Mouse (Mus musculus) hindbrain, embryonic 15.5 days (tissue): ENCODE measurements at regions not wholly inside any gene's neighbourhood (a gene's known extent, or its start where the extent isn't known, plus 50 kb on each side); places are given as distances from the start of the nearest gene placed in this dataset.

ENCODE experiments used
- ATAC-seq: fragments of 200-750 bp; cut with Nextera tagmentation; 2 replicates; pipeline ENCODE4 v1.8.0; 2017; ENCODE audit warnings: low read depth, moderate number of reproducible peaks, moderate TSS enrichment; ENCODE audit not compliant: low FRiP score
- H3K27ac ChIP-seq: fragments of 300-500 bp; sonication (generic); replicated peaks from 2 replicates; pipeline ENCODE4 v1.5.1; 2015; ENCODE audit warnings: mild to moderate bottlenecking, inconsistent platforms
- H3K27me3 ChIP-seq: fragments of 300-500 bp; sonication (generic); 2 replicates; pipeline ENCODE4 v1.6.1; 2015; ENCODE audit warnings: control low read depth, inconsistent platforms
- H3K36me3 ChIP-seq: fragments of 300-500 bp; sonication (generic); 2 replicates; pipeline ENCODE4 v1.6.1; 2015; ENCODE audit warnings: control low read depth, inconsistent platforms
- H3K4me1 ChIP-seq: fragments of 300-500 bp; sonication (generic); replicated peaks from 2 replicates; pipeline ENCODE4 v1.6.1; 2015; ENCODE audit warnings: control low read depth, inconsistent platforms
- H3K4me2 ChIP-seq: fragments of 300-500 bp; sonication (generic); 2 replicates; pipeline ENCODE4 v1.6.1; 2015; ENCODE audit warnings: moderate library complexity, mild to moderate bottlenecking, inconsistent platforms
- H3K4me3 ChIP-seq: fragments of 300-500 bp; sonication (generic); 2 replicates; pipeline ENCODE4 v1.5.1; 2015; ENCODE audit warnings: mild to moderate bottlenecking, inconsistent platforms
- H3K9ac ChIP-seq: fragments of 300-500 bp; sonication (generic); 2 replicates; pipeline ENCODE4 v1.6.1; 2015; ENCODE audit warnings: inconsistent platforms
- H3K9me3 ChIP-seq: fragments of 300-500 bp; sonication (generic); 2 replicates; pipeline ENCODE4 v1.6.1; 2016; ENCODE audit warnings: control low read depth, inconsistent platforms
- WGBS: fragments of 180-500 bp; shearing (Covaris S2); methylation state at CpG from one replicate; pipeline ENCODE4 v1.1.7; 2015; 5-methylcytosine and 5-hydroxymethylcytosine counted together

- 17% methylated on average over 5 of the region's 5 CpGs for WGBS
- no peaks in the 10 kb centered on the region for H3K27me3 ChIP-seq
- ATAC-seq: no peak
- H3K36me3 ChIP-seq: no peaks in the 10 kb centered on the region
- H3K9me3 ChIP-seq: no peaks in the 10 kb centered on the region
- H3K4me2 ChIP-seq: no peak overlapping the region
- H3K4me3 ChIP-seq: no peak overlapping the region
- no peaks in the 10 kb centered on the region for H3K4me1 ChIP-seq
- no peak overlapping the region for H3K9ac ChIP-seq
- H3K27ac ChIP-seq: no peak overlapping the region
Observed at GRCm38 (mm10) chr12:39094638-39095230, 315.6 kb downstream of the Etv1 start.

GRCm38 (mm10) chr12:39123391-39124095, 344.4 kb downstream of the Etv1 start:
- ATAC-seq: no peak
- Histone ChIP-seq H3K9me3 (no peaks in the 10 kb centered on the region), H3K27me3 (no peaks in the 10 kb centered on the region), H3K27ac (no peak overlapping the region), H3K36me3 (no peaks in the 10 kb centered on the region), H3K4me2 (no peak overlapping the region), H3K9ac (no peak overlapping the region), H3K4me3 (no peak overlapping the region), H3K4me1 (no peaks in the 10 kb centered on the region)
- 82% methylated on average over 3 of the region's 3 CpGs for WGBS

GRCm38 (mm10) chr12:39154689-39155088, 375.5 kb downstream of the Etv1 start:
- no peaks in the 10 kb centered on the region for H3K4me1 ChIP-seq
- WGBS: 43% methylated on average over 6 of the region's 6 CpGs
- no peak overlapping the region for H3K9ac ChIP-seq
- no peak overlapping the region for H3K4me3 ChIP-seq
- no peaks in the 10 kb centered on the region for H3K9me3 ChIP-seq
- H3K36me3 ChIP-seq: no peaks in the 10 kb centered on the region
- ATAC-seq: no peak
- no peak overlapping the region for H3K27ac ChIP-seq
- H3K27me3 ChIP-seq: no peaks in the 10 kb centered on the region
- no peak overlapping the region for H3K4me2 ChIP-seq

GRCm38 (mm10) chr12:39176958-39177357, 397.8 kb downstream of the Etv1 start:
- Histone ChIP-seq H3K4me2 (no peak overlapping the region), H3K9me3 (no peaks in the 10 kb centered on the region), H3K4me3 (no peak overlapping the region), H3K9ac (no peak overlapping the region), H3K27ac (no peak overlapping the region), H3K27me3 (no peaks in the 10 kb centered on the region), H3K36me3 (no peaks in the 10 kb centered on the region), H3K4me1 (no peaks in the 10 kb centered on the region)
- no peak for ATAC-seq
- 48% methylated on average over 4 of the region's 4 CpGs for WGBS

GRCm38 (mm10) chr12:39224073-39224472, 444.9 kb downstream of the Etv1 start:
- Histone ChIP-seq H3K4me1 (no peaks in the 10 kb centered on the region), H3K4me2 (no peak overlapping the region), H3K4me3 (no peak overlapping the region), H3K27me3 (no peaks in the 10 kb centered on the region), H3K9me3 (no peaks in the 10 kb centered on the region), H3K36me3 (no peaks in the 10 kb centered on the region), H3K27ac (no peak overlapping the region), H3K9ac (no peak overlapping the region)
- no peak for ATAC-seq
- 52% methylated on average over 4 of the region's 4 CpGs for WGBS

DNA sequence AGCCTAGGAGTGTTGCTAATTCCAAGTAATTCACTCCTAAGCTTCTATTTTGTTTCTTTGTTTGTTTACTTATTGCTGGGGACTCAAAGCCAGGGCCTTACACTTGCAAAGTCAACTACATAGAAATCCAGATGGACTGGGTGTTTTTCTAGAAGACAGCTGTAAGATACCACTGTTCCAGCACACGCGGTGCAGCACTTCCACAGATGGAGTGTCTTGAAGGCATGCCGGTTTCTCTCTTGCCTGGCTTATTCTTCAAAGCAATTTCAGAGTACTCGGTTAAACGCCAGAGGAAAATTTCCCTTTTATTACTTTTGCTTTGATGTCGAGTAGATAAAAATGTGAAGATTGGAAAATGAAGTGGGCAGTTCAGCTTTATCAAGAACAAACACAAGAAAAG, 477.4 kb downstream of the Etv1 start:
- H3K4me1 ChIP-seq: no peaks in the 10 kb centered on the region
- no peak overlapping the region for H3K27ac ChIP-seq
- no peaks in the 10 kb centered on the region for H3K9me3 ChIP-seq
- no peaks in the 10 kb centered on the region for H3K27me3 ChIP-seq
- no peak overlapping the region for H3K9ac ChIP-seq
- ATAC-seq: no peak
- no peak overlapping the region for H3K4me3 ChIP-seq
- WGBS: 86% methylated on average over 6 of the region's 6 CpGs
- no peak overlapping the region for H3K4me2 ChIP-seq
- no peaks in the 10 kb centered on the region for H3K36me3 ChIP-seq

DNA sequence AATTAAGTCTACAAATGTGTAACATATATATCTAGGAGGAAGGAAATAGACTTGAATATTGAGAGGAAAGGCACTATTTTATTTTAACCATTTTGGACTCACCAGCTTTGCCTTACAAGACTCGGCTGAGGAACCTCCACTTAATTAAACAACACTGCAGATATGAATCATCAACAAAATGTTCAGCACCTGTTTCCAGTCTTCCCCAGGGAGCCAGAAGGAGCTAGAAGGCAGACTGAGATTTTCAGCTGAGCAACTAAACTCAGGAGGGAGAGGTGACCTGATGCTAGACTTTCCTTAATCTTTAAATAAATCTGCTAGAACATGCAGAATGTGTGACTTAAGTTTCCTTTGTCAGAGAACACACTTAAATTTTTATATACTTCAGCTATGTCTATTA, 478.4 kb downstream of the Etv1 start:
- Histone ChIP-seq H3K9me3 (no peaks in the 10 kb centered on the region), H3K27me3 (no peaks in the 10 kb centered on the region), H3K36me3 (no peaks in the 10 kb centered on the region), H3K4me3 (no peak overlapping the region), H3K4me2 (no peak overlapping the region), H3K9ac (no peak overlapping the region), H3K4me1 (no peaks in the 10 kb centered on the region), H3K27ac (no peak overlapping the region)
- no peak for ATAC-seq
- WGBS: 65% methylated on average over 1 of the region's 1 CpGs

- no peak for ATAC-seq
- 92% methylated on average over 2 of the region's 2 CpGs for WGBS
- H3K27me3 ChIP-seq: no peaks in the 10 kb centered on the region
- no peak overlapping the region for H3K4me2 ChIP-seq
- H3K9ac ChIP-seq: no peak overlapping the region
- H3K9me3 ChIP-seq: no peaks in the 10 kb centered on the region
- H3K4me1 ChIP-seq: no peaks in the 10 kb centered on the region
- no peaks in the 10 kb centered on the region for H3K36me3 ChIP-seq
- H3K27ac ChIP-seq: no peak overlapping the region
- H3K4me3 ChIP-seq: no peak overlapping the region
Observed at GRCm38 (mm10) chr12:39289676-39290075, 510.5 kb downstream of the Etv1 start.

GRCm38 (mm10) chr12:39301351-39302212, 522.4 kb downstream of the Etv1 start:
- Histone ChIP-seq H3K9ac (no peak overlapping the region), H3K27me3 (no peaks in the 10 kb centered on the region), H3K9me3 (no peaks in the 10 kb centered on the region), H3K27ac (peak overlapping the region; percentile 1; the same call in 1 of the 2 replicates), H3K4me3 (no peak overlapping the region), H3K4me1 (peaks cover 9% of the 10 kb centered on the region), H3K4me2 (peak overlapping the region; percentile 24), H3K36me3 (no peaks in the 10 kb centered on the region)
- peak; percentile 90 for ATAC-seq
- 18% methylated on average over 13 of the region's 13 CpGs for WGBS

DNA sequence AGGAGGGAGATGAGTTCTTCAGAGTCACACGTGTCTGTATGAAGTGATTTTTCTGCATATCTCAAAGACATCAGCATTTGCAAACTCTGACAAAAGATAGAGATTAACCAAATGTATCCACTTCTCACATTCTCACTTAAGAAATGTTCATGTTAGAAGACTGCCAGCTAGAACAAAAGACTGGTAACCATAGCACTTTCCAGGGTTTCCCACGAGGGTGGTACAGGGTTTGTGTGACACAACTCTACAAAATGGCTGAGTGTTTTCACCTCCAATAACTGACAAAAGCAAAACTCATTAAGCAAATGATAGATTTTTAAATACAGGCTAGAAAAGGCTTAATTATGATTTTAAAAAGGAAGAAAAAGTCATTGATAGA, 523.0 kb downstream of the Etv1 start:
- 42% methylated on average over 2 of the region's 2 CpGs for WGBS
- Histone ChIP-seq H3K4me1 (peaks cover 9% of the 10 kb centered on the region), H3K4me3 (no peak overlapping the region), H3K27ac (0 out of 2 replicates have a peak overlapping the region, but pooled peaks have one; percentile 1), H3K9ac (no peak overlapping the region), H3K9me3 (no peaks in the 10 kb centered on the region), H3K4me2 (no peak overlapping the region), H3K36me3 (no peaks in the 10 kb centered on the region), H3K27me3 (no peaks in the 10 kb centered on the region)
- ATAC-seq: 0 out of 2 replicates have a peak, but pooled peaks have one; percentile 19

GRCm38 (mm10) chr12:39307746-39308145, 528.6 kb downstream of the Etv1 start:
- no peaks in the 10 kb centered on the region for H3K9me3 ChIP-seq
- no peak overlapping the region for H3K4me2 ChIP-seq
- no peak for ATAC-seq
- H3K4me3 ChIP-seq: no peak overlapping the region
- H3K36me3 ChIP-seq: no peaks in the 10 kb centered on the region
- no peak overlapping the region for H3K9ac ChIP-seq
- H3K27ac ChIP-seq: no peak overlapping the region
- no peaks in the 10 kb centered on the region for H3K4me1 ChIP-seq
- H3K27me3 ChIP-seq: no peaks in the 10 kb centered on the region
- 73% methylated on average over 1 of the region's 1 CpGs for WGBS

DNA sequence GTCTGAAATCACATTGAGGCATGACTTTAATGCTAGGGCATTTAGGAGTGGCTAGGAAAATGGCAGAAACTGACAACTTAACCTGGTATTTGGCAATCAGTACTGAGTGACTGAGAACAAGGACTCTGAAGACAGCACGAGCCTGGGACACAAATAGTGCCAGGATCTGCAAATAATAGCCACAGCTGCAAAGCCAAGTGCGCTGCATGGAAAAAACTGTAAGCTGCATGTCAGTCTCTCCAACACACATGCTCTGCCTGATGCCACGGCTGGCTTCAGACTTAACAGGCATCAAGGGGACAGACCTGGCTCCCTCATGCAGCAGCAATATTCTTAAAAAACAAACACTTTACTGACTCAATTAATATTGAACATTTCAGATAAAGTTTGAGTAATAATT, 530.7 kb downstream of the Etv1 start:
- H3K4me2 ChIP-seq: no peak overlapping the region
- H3K36me3 ChIP-seq: no peaks in the 10 kb centered on the region
- H3K4me3 ChIP-seq: no peak overlapping the region
- no peak for ATAC-seq
- no peaks in the 10 kb centered on the region for H3K9me3 ChIP-seq
- no peak overlapping the region for H3K9ac ChIP-seq
- no peaks in the 10 kb centered on the region for H3K27me3 ChIP-seq
- H3K4me1 ChIP-seq: no peaks in the 10 kb centered on the region
- 64% methylated on average over 3 of the region's 3 CpGs for WGBS
- H3K27ac ChIP-seq: no peak overlapping the region
